Mouse (Mus musculus) limb, embryonic 11.5 days (tissue): Measurements from ENCODE around the gene Nuak1. TPM values are rescaled to one million over a fixed set of nuclear protein-coding genes. Genes with fewer than 3 reads are reported as not detected.
"Not testable (repeated sequence)": the region's sequence is repeated elsewhere in the genome, so short reads cannot be mapped to it uniquely, and the experiment has no call there.

ENCODE experiments used
- ATAC-seq: fragments of 200-750 bp; cut with Nextera tagmentation; 2 replicates; pipeline ENCODE4 v1.8.0; 2017; ENCODE audit warnings: low read depth; ENCODE audit not compliant: insufficient number of reproducible peaks, low FRiP score, low TSS enrichment
- DNase-seq: peaks from one replicate; pipeline ENCODE4 v3.0.0-alpha.2; 2015; ENCODE audit warnings: low spot score
- H3K27ac ChIP-seq: fragments of 300-500 bp; sonication (generic); replicated peaks from 2 replicates; pipeline ENCODE4 v1.5.1; 2014; ENCODE audit warnings: low read depth, mild to moderate bottlenecking, low read length
- H3K27me3 ChIP-seq: fragments of 300-500 bp; sonication (generic); 2 replicates; pipeline ENCODE4 v1.6.1; 2014; ENCODE audit warnings: mild to moderate bottlenecking, low read length, mixed read lengths; ENCODE audit not compliant: control insufficient read depth, insufficient read depth
- H3K36me3 ChIP-seq: fragments of 300-500 bp; sonication (generic); 2 replicates; pipeline ENCODE4 v1.6.1; 2014; ENCODE audit warnings: mild to moderate bottlenecking, low read length, moderate library complexity, mixed read lengths; ENCODE audit not compliant: control insufficient read depth, insufficient read depth
- H3K4me1 ChIP-seq: fragments of 300-500 bp; sonication (generic); 2 replicates; pipeline ENCODE4 v1.6.1; 2014; ENCODE audit warnings: low read length, mixed read lengths; ENCODE audit not compliant: control insufficient read depth, insufficient read depth
- H3K4me2 ChIP-seq: fragments of 300-500 bp; sonication (generic); 2 replicates; pipeline ENCODE4 v1.6.1; 2014; ENCODE audit warnings: low read depth, mild to moderate bottlenecking, moderate library complexity; ENCODE audit not compliant: severe bottlenecking
- H3K4me3 ChIP-seq: fragments of 300-500 bp; sonication (generic); 2 replicates; pipeline ENCODE4 v1.5.1; 2014; ENCODE audit warnings: low read depth, low read length
- H3K9ac ChIP-seq: fragments of 300-500 bp; sonication (generic); 2 replicates; pipeline ENCODE4 v1.6.1; 2014; ENCODE audit warnings: mild to moderate bottlenecking, low read length
- H3K9me3 ChIP-seq: fragments of 300-500 bp; sonication (generic); 2 replicates; pipeline ENCODE4 v1.6.1; 2016; ENCODE audit warnings: low read length; ENCODE audit not compliant: control insufficient read depth
- WGBS: fragments of 180-500 bp; shearing (Covaris S2); extraction: QIAGEN DNeasy Blood & Tissue Kit; methylation state at CpG from one replicate; pipeline ENCODE4 v1.1.7; 2014; 5-methylcytosine and 5-hydroxymethylcytosine counted together
- polyA plus RNA-seq: library from polyadenylated mRNA; unstranded; fragments of >200 nt; fragmentation: Nextera tagmentation; extraction: Ambion mirVana; gene quantifications from 2 replicates; pipeline ENCODE4 v1.2.1, GENCODE M21; 2014

The Nuak1 gene
- 1.9 and 2.0 TPM in 2 replicates for polyA plus RNA-seq

DNA sequence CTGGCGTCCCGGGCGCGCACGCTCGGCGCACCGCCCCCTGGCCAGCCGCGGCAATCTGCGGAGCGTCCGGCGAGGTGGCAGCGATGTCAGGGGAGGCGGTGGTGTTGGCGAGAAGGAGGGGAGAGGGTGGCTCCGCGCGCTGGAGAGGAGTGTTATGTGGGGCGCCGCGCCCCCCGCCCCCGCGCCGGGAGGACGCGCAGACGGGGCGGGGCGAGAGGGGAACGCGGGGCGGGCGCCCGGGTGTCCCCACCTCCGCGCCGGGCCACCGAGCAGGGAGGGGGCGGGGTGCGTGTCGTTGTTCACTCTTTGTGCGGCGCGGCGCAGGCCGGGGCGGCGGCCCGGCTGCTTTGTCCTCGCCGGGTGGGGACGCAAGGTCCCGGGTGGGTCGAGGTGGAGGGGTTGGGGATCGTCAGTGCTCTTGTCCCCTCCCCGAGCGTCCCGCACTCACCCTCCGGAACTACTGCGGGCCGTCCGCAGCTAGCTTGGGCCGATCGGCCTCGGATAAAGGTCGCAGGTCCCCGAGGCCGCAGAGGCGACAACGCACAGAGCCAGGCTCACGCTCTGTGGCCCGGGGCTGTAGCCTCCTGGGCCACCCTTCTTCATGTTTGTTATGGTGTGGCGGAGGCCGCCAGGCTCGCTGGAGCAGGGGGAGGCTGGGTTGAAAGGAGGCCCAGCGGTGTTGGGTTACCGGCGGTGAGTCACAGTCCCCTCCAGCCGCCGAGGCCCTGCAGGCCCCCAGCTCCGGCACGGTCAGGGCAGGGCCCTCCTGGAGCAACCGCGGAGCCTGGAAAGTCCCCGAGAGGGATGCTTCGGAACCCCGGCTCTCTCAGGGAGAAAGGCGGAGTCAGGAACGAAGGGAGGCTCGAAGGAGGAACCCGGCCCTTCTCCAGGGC is at the start of gene Nuak1:
Gene Nuak1 (minus strand): TSS at position 57 of the 893 bp plus-strand sequence.
- peak within 1 kb of the TSS; percentile 100 for H3K9ac ChIP-seq
- H3K4me3 ChIP-seq: peak within 1 kb of the TSS; percentile 79
- peaks cover 23% of the 10 kb centered on the region for H3K4me1 ChIP-seq
- under 1% methylated on average over 71 of the region's 94 CpGs for WGBS
- no peaks in the 10 kb centered on the region for H3K27me3 ChIP-seq
- DNase-seq: peak; percentile 89
- peak; percentile 78 for ATAC-seq
- H3K9me3 ChIP-seq: no peaks in the 10 kb centered on the region
- peak within 1 kb of the TSS; percentile 90 for H3K4me2 ChIP-seq
- peak within 1 kb of the TSS; percentile 98 for H3K27ac ChIP-seq
- H3K36me3 ChIP-seq: no peaks in the 10 kb centered on the region

DNA sequence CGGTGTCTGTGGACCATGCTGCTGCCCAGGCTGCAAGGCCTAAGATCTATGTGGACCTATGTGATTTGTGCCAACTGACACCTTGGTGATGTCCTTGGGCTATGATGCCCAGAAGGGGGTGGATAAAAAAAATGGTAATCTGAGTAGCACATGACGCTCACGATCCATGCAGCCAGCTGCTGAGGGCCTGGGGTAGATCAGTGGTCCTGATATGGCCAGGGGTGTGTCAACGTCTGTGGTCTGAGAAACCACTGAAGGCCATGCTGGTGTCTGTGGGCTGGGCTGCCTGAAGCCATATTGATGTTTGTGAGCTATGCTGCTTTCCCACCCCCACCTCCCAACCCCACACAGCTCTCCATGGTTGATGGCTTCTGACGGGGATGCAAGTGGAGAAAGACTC is 49.7 kb upstream of the Nuak1 start:
- Histone ChIP-seq H3K27ac (no peak overlapping the region), H3K36me3 (no peaks in the 10 kb centered on the region), H3K4me2 (no peak overlapping the region), H3K27me3 (no peaks in the 10 kb centered on the region), H3K4me1 (no peaks in the 10 kb centered on the region), H3K9ac (no peak overlapping the region), H3K9me3 (no peaks in the 10 kb centered on the region), H3K4me3 (no peak overlapping the region)
- 95% methylated on average over 5 of the region's 5 CpGs for WGBS
- DNase-seq (no peak), ATAC-seq (no peak)

DNA sequence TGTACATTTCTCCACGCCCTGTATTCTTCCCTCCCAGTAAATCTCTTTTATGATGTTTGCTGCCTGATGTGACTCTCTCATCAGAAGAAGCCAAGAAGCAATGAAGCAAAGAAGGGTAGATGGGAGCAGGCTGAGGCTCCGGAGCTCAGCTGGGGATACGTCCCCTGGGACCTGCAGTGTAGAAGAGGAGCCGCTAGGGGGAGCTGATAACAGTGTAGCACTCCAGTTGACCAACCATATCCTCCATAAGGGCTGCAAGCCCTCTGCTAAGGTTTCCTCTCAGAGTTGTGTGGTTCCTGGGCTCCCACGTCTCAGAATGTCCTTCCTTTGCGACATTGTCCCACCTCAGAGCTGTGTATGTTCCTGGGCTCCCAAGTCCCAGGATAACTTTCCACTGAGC is 47.9 kb upstream of the Nuak1 start:
- Histone ChIP-seq H3K9ac (no peak overlapping the region), H3K36me3 (no peaks in the 10 kb centered on the region), H3K4me1 (no peaks in the 10 kb centered on the region), H3K27me3 (no peaks in the 10 kb centered on the region), H3K4me3 (no peak overlapping the region), H3K9me3 (no peaks in the 10 kb centered on the region), H3K27ac (no peak overlapping the region), H3K4me2 (no peak overlapping the region)
- 41% methylated on average over 6 of the region's 6 CpGs for WGBS
- DNase-seq (peak; percentile 66), ATAC-seq (no peak)

DNA sequence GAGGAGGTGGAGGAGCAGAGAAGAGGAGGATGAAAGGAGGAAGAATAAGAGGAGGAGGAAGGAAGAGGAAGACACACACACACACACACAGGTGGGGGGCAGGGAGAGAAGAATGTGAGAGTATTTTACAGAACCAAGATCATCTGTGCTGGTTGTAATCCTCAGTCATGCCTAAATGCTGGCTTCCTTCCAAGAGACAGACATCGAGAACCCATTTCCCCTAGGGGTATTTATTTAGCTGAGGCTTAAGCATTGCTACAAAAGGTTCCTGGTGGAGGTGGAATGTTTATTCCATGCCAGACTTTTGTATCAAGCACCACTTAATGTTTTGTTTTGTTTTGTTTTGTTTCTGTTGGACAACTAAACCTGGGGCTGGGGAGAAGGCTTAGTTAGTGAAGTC is 44.3 kb upstream of the Nuak1 start:
- no peaks in the 10 kb centered on the region for H3K9me3 ChIP-seq
- no peak overlapping the region for H3K4me2 ChIP-seq

DNA sequence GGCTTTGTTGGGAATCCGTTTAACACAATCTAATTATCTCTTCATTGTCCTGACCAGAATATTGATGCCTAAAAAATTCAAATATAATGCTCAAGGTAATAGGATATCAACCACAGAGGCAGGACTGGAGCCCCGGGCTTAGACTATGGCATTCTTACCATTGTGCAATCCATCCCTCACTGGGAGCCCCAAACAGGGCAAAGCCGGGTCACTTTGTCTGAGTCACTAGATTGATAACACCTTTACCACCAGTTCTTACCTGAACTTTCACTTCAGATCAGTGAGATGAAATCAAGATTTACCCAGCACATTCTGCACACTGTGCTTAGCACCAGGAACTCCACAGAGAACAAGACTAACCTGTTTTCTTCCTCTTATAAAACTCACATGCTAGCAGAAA is 43.2 kb upstream of the Nuak1 start:
- Histone ChIP-seq H3K9me3 (no peaks in the 10 kb centered on the region), H3K4me2 (no peak overlapping the region), H3K36me3 (no peaks in the 10 kb centered on the region), H3K4me3 (no peak overlapping the region), H3K9ac (no peak overlapping the region), H3K27me3 (no peaks in the 10 kb centered on the region), H3K27ac (no peak overlapping the region), H3K4me1 (0 out of 2 replicates have a peak, but pooled peaks cover 3% of the 10 kb centered on the region)
- ATAC-seq (no peak), DNase-seq (no peak)
- WGBS: 84% methylated on average over 3 of the region's 3 CpGs

More for the DNA sequence above, 44.3 kb upstream of the Nuak1 start:
- Histone ChIP-seq H3K27me3 (no peaks in the 10 kb centered on the region), H3K36me3 (no peaks in the 10 kb centered on the region), H3K4me3 (no peak overlapping the region), H3K27ac (no peak overlapping the region), H3K4me1 (0 out of 2 replicates have a peak, but pooled peaks cover 3% of the 10 kb centered on the region), H3K9ac (no peak overlapping the region)
- WGBS: 69% methylated on average over 1 of the region's 1 CpGs
- DNase-seq (no peak), ATAC-seq (no peak)

DNA sequence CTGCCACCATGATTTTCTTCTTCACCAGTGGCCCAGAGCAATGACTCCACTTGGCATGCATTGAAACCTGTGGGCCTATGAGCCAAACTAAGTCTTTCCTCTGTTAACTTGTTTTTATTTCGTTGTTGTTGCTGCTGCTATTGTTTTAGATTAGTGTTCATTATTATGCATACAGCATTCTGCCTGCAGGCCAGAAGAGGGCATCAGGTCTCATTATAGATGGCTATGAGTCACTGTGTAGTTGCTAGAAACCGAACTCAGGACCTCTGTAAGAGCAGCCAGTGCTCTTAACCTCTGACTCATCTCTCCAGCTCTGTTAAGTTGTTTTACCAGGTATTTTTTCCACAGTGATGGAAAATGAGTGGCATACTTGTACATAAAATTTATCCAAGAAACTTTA is 42.7 kb upstream of the Nuak1 start:
- Histone ChIP-seq H3K27me3 (no peaks in the 10 kb centered on the region), H3K36me3 (no peaks in the 10 kb centered on the region), H3K9me3 (no peaks in the 10 kb centered on the region), H3K4me2 (no peak overlapping the region), H3K27ac (no peak overlapping the region), H3K4me1 (0 out of 2 replicates have a peak, but pooled peaks cover 3% of the 10 kb centered on the region), H3K4me3 (no peak overlapping the region), H3K9ac (no peak overlapping the region)
- DNase-seq (no peak), ATAC-seq (no peak)
- 86% methylated on average over 2 of the region's 2 CpGs for WGBS

DNA sequence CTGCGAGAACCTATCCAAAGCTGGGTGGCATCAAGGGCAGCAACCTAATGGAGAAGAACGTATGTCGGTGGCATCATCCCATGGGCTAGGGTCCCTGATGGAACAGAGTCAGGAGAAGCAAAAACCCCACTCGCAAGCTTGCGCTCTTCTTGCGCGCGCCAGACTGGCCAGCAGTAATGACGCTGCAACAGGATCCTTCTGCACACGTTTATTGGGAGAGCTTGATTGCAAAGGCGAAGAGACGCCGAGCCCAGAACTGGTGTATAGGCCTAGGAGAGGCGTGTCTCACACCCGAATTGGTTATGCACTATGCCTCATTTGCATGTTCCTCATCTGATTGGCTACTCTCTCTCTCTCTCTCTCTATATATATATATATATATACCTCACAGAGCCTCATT is 42.0 kb upstream of the Nuak1 start:
- WGBS: 91% methylated on average over 15 of the region's 15 CpGs
- H3K9me3 ChIP-seq, ATAC-seq, H3K27me3 ChIP-seq, H3K36me3 ChIP-seq, H3K4me3 ChIP-seq, H3K9ac ChIP-seq, DNase-seq, H3K4me1 ChIP-seq, H3K4me2 ChIP-seq, H3K27ac ChIP-seq: not testable (repeated sequence)

DNA sequence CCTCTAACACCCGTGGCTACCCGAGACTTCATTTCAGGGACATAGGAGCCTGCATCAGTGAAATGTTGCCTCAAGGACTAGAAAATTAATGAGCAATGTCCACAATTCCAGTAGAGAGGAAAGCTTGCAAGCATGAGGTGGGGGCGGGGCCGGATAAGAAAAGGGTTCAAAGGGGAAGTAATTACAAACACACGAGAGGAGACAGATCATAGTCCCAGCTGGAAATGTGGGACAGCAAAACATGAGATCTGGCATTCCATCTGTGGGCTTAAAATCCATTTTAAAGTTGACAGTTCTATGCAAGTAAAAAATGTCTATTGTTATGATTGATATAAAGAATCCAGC is 40.9 kb upstream of the Nuak1 start:
- WGBS: 50% methylated on average over 5 of the region's 5 CpGs
- no peaks in the 10 kb centered on the region for H3K27me3 ChIP-seq
- H3K4me3 ChIP-seq: no peak overlapping the region
- no peaks in the 10 kb centered on the region for H3K36me3 ChIP-seq
- no peak for ATAC-seq
- 0 out of 2 replicates have a peak, but pooled peaks cover 7% of the 10 kb centered on the region for H3K4me1 ChIP-seq
- no peaks in the 10 kb centered on the region for H3K9me3 ChIP-seq
- no peak overlapping the region for H3K4me2 ChIP-seq
- H3K27ac ChIP-seq: no peak overlapping the region
- H3K9ac ChIP-seq: no peak overlapping the region
- no peak for DNase-seq
